Mouse (Mus musculus) frontal cortex, postnatal 14 days (tissue): ENCODE data around the gene Trap1.
A peak's percentile ranks its signal among the peaks of the same experiment; 100 is the strongest.
"Not testable (repeated sequence)": the region's sequence is repeated elsewhere in the genome, so short reads cannot be mapped to it uniquely, and the experiment has no call there.

Experiments used
- DNase-seq, 2 experiments: peaks; one replicate each; pipeline ENCODE4 v3.0.0; 2022; ENCODE audit warnings: low spot score in 2 of 2

The Trap1 gene

DNA sequence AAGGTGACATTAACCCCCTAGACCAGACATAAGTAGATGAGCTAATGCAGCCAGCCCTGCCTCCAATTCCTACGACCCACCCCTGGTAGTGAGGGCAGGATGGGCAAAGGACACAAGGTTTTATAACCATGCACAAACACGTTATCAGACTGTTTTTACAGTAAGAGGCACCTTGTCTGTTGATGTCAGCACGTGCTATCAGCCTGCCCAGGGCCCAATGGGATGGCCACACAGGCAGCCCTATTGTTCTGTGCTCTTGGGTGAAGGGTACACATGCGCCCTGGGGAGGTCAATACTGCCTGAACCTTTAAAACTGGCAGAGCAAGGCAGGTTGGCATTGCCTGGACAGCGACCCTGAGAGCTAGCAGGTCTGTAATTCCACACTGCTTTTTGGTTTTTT, 40.8 kb downstream of the Trap1 start, which contains the start of gene Dnase1:
Dnase1 (plus strand) TSS at position 136 of the 400 bp plus-strand sequence.
- no peak for DNase-seq

DNA sequence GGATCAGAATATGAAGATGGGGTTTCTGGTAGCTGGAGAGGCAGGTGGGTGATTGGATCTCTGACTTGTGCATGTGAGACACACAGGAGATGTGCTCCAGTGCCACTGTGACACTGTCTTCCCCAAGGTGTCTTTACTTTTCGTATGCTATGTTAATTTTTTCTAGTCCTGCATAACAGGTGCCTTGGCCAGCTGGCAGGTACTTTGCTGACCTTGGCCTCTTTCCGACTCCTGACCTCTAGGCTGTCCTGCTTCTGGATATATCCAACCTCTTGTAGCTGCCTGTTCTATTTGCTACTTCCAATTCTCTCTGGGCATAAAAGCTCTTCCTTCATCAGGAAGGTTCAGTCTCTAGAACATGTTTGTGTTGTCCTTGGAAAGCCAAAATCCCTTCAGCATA, 42.1 kb downstream of the Trap1 start:
- no peak for DNase-seq

DNA sequence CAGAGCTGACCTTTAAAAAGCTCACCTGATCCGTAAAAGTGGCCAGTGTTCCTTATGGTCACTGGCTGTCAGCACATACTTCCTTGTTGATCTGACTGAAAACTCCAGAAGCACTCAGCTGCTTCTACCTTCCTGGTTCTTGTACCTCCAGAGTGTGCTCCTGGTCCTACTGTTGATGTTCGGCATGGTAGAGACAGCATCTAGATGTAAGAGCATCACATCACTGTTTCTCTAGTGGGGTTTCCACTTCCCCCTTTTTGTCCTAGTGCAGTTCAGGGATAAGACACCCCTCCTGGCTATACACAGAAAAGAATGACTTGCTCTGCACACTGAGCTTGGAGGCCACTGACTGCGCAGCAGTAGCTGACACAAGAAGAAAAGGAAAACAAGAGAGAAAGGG, 43.2 kb downstream of the Trap1 start:
- DNase-seq, result no peak

DNA sequence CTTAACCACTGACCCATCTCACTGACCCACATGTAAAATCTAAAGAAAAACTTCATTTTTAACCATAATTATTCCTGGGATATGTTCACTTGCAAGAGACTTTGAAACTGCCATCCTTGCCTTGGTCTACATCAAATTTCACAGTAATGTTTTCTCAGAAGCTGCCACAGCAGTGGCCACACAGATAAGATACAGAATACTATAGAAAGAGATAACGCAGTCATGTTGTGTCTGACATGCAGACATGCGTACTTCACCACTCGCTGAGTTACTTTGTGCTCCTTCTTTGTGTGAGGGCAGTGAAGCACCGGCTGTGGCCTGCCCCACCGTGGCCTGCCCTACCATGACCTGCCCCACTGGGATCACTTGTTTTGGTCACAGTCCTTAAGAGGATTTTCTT, 43.7 kb downstream of the Trap1 start:
- no peak for DNase-seq

DNA sequence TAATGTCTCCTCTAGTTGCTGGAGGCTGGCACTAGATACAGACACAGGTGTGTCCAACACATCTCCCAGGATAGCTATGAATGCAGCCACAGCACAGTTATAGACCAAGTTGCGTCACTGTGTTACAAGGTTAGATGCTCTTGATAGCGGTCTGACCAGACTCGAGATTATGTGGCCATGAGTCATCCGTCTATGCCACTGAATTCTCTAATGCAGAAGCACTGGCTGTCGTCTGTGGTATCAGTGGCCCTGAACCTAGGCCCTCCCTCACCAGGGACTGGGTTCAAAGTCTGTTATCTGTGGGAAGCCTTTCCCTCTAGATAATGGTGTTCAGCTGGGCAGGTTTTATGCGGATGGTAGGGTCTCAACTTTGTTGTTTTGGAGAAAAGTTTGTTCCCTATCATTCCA, 45.3 kb downstream of the Trap1 start:
- DNase-seq, result no peak

DNA sequence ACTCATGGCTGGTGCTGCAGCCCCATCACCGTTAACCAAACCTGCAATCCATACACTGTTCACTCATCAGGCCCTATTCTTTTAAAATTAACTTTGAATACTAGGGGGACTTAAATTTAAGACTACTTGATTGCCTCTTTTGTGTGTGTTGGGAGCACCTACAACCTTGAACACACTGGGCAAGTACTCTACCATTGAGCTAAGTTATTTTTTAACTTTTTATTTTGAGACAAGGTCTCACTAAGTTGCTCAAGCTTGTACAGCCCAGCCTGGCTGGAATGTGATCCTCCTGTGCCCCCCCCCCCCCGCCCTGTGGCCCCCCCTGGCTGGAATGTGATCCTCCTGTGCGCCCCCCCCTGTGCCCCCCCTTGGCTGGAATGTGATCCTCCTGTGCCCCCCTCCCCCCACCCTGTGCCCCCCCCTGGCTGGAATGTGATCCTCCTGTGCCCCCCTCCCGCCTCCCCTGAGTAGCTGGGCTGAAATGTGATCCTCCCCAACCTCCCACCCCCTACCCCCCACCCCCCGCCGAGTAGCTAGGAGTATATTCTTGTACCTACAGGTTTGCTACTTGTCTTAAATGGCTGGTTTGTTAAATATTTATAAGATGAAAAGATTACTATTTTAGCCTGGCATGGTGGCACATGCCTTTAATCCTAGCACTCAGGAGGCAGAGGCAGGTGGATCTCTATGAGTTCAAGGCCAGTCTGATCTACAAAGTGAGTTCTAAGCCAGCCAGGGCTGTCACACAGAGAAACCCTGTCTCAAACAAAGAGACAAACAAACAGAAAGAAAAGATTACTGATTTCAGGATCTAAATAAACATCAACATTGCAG, 46.0 kb downstream of the Trap1 start:
- no peak for DNase-seq

DNA sequence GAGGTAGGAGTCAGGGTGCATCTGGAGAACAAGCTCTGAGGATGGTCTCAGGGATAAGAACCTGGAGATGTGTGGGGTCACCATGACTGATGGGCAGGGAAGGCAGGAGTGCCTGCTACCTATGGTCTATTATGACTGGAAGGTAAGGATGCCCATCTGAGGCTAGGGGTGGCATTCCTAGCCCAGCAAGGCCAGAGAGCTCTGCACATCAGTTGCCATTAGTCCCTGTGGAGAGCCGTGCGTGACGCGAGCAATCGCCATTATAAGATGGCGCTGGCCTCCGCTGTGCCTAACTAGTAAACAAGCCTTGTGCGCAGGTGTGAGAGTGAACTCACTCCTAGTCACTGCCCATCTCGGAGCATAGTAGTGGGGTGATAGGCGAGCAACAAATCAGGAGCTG, 47.1 kb downstream of the Trap1 start:
- DNase-seq, result no peak

DNA sequence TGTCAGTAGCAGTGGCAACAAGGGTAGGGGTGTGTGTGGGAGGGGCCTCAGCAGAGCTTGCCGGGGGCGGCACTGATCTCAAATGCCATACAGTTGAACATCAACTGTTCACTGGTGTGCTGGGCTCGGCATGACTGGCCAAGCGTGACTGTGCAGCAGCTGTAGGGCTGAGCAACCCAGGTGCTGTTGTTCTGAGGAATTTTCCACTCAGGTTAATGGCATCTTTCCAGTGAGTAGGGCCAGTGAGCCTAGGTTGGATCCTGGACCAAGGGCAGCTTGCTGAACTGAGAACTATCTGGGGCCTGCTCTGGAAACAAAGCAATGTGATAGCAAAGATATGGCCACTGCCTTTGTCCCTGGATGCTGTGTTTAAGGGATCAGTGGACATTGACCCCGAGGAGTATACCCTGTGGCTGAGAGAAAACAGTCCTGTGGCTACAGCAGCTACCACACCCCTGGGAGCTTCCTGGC, 48.2 kb downstream of the Trap1 start:
- DNase-seq, result no peak

DNA sequence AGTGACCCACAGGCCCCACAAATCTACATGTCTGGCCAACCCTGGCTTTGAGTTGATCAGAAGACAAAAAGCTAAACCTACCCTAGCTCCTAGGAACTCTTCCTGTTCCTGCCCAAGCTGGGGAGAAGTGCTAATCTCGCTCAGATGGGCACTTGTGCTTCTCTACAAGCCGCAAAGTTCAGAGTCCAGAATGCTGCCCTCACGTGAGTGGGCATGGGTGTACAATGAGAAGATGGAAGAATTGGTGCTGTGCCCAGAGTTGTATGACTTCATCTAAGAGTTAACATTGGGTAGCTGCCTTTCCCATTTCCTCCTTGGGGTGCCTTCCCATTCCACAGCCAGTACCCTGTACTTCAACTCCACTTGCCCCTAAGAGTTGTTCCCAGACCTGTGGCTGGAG, 50.4 kb downstream of the Trap1 start:
- DNase-seq, result no peak

DNA sequence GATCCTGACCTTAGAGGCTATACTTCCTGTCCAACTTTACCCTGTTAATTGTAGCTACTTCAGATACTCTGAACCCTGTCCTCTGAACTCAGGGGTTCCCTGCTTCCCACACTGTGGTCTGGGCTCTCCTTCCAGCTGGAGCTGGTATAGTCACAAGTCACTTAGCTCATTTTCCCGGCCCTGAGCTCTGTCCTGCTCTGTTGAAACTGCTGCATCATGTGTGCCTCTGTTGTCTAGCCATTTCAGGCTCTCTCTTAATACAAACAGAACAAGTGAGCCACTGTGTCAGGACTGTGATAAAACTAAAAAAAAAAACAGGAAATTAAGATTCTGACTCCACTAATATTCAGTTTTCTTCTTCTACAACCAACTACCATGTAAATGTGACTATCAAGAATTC, 51.0 kb downstream of the Trap1 start:
- no peak for DNase-seq

DNA sequence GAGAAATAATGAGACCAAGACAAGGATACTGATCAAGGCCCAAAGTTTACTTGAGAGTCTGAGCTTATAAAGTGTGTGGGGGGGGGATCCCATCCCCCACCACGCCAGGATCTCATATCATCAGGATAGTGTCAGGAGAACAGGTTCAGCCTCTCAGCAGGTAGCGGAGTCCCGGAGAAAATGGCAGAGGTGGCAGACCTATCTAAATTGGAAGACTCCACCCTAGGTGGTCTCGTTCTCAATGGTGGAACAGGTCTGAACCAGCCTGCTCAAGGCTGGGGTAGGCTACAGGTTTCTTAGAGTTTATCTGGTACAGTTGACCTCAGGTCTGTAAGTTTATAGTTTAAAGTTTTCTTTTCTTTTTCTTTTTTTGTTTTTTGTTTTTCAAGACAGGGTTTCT, 54.9 kb downstream of the Trap1 start:
- no peak for DNase-seq

DNA sequence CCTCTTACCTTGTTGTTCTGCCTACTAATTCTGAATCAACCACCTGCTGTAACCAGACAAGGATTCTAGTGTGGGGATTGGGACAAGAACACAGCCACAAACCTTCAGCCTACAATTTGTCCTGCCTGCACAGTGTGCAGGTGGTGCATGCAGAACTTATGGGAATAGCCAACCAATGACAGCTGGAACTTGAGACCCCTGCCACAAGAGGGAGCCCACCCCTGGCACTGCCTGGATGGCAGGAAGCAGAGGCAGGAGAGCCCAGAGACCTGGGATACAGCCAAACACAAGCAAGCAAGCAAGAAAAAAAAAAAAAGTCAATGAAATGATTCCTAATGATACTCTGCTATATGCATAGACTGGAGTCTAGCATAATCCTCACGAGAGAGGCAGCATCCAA, 56.4 kb downstream of the Trap1 start:
- DNase-seq, result no peak

DNA sequence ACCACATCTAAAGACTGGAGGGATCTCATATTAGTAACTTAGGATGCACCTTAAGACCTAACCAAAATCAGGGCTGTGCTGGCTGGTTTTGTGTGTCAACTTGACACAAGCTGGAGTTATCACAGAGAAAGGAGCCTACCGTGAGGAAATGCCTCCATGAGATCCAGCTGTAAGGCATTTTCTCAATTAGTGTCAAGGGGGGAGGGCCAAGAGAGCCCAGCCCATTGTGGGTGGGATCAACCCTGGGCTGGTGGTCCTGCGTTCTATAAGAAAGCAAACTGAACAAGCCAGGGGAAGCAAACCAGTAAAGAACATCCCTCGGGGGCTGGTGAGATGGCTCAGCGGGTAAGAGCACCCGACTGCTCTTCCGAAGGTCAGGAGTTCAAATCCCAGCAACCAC, 60.2 kb downstream of the Trap1 start:
- not testable (repeated sequence) for DNase-seq

DNA sequence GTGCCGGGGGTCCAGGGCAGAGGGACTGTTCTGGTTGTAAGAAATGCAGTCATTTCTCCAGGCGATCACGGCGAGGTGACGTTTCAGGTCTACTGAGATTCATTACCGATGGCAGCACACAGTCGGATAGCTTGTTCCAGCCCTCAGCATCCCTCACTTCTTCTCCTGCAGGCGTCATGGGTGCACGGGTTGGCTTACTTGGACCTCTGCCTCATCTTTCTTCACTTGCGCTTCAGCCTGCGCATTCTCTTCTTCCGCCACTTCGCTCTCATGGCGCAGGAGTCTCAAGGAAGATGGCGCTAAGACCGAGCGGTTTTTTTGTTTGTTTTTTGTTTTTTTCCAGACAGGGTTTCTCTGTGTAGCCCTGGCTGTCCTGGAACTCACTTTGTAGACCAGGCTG, 60.8 kb downstream of the Trap1 start:
- not testable (repeated sequence) for DNase-seq

DNA sequence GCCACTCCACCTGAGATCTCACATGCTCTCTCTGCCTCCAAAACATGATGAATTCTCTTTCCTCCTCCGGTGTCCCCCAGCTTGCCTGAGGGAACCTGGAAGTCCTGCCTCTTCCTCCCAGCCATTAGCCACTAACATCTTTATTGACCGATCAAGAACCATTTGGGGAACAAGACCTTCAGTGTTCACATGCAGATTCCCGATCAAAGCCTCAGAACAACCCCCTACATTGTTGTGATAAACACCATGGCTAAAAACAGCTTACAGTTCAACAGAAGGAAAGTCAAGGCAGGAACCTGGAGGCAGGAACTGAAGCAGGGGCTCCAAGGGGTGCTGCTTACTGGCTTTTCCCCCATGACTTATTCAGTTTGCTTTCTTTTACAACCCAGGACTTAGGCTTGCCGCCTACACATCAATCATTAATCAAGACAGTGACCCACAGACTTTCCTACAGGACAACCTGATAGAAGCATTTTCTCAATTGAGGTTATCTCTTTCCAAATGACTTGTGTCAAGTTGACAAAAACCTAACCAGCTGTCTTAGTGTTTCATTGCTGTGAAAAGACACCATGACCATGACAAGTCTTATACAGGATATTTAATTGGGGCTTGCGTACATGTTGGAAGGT, 63.5 kb downstream of the Trap1 start:
- DNase-seq, result no peak

DNA sequence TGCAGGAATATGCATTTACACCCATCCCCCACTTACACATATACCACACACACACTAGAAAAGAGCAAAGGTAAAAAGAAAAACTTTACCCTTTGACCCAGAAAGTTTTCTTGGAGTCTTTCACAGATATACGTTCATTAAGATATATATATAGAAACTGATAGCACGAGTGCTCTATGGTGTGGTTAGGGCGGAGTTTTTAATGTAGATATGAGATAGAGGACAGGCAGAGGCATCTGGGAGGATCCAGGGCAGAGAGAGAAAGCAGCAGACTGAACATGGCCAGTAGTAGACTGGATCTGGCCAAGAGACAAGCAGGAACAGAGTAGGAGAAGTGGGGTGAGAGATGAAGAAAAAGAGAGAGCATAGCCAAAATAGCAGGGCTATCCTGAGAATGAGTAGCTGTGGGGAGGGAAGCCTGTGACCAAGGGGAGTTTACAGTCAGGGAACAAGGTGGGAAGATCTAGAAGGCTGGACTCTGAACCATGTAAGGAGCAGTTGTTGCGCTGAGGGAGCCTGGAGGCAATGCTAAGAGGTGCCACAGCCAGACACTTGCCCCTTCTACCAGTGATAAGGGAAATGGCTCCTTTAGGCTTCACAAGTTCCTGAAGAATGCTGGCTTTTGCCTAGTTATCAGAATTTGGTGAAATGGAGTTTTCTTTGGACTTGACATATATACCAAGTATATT, 64.6 kb downstream of the Trap1 start:
- no peak for DNase-seq

DNA sequence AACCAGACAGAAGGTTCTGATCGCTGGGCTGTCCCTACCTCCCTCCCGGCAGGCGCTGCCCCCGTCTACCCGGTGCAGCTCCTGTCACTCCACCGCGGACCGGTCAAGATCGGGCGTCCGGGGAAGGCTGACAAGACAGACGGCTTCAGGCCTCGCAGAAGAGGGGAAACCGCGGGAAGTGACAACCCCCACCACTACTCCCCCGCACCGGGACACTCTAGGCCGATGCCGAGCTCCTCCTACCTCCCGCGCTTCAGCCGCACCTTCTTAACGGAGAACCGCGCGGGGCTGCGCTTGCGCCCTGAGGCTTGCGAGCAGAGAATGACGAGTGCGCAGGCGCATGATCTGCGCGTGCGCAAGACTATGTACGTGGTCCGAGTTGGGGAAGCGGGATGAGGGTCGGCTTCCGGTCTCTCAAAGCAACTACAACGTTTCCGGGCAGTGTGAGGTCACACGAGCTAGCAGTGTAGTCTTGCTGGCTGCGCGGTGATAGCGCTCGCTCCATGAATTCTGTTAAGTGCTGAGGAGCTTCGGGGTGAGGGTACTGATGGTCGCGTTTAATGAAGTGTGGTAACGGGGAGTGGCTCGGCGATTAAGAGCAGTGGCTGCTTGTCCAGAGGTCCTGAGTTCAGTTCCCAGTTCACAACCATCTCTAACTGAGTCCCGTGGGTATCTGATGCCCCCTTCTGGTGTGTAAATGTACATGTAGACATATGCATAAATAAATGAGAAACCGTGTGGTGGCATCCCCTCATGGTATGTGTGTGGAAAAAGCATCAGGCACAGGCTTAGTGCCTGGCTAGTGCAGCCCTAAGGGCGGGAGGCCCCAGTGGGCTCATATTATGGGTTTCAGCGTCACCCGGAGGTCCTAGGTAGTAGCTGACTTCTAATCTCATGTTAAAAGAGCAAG, 73.9 kb downstream of the Trap1 start, which contains the start of gene Slx4:
Slx4 (minus strand) TSS at position 282 of the 910 bp plus-strand sequence.
- DNase-seq, result peak; percentile 93 to 95
